Mouse (Mus musculus): ENCODE data around the gene Dok7. TPM values are rescaled to one million over a fixed set of nuclear protein-coding genes. Genes with fewer than 3 reads are reported as not detected.

Dok7 gene
- polyA plus RNA-seq, 1 experiment from 2014 or later, result 0.15 TPM

Small RNAs within 50 kb of the gene (microRNA-seq; reads per million reads assigned to microRNA genes)
- gene Mir3097, result 2.3 reads per million

Other genes starting within 250 kb of the Dok7 start
- 0.10 and 0.30 TPM in 2 replicates for gene Msantd1, start 148.8 kb upstream of the Dok7 start, polyA plus RNA-seq (2015; fragmentation: Nextera tagmentation; extraction: Ambion mirVana)
- gene Rgs12, start 107.3 kb upstream of the Dok7 start, polyA plus RNA-seq (2015; fragmentation: Nextera tagmentation; extraction: Ambion mirVana), result 17.0 and 20.1 TPM in 2 replicates
- gene Hgfac, start 15.3 kb upstream of the Dok7 start, polyA plus RNA-seq (2015; fragmentation: Nextera tagmentation; extraction: Ambion mirVana), result 129 and 201 TPM in 2 replicates
- 77.9 and 82.8 TPM in 2 replicates for gene Lrpap1, start 49.0 kb downstream of the Dok7 start, polyA plus RNA-seq (2015; fragmentation: Nextera tagmentation; extraction: Ambion mirVana)
- not detected in 2 replicates for gene Adra2c, start 221.6 kb downstream of the Dok7 start, polyA plus RNA-seq (2015; fragmentation: Nextera tagmentation; extraction: Ambion mirVana)

All from liver, embryonic 15.5 days (tissue).